Mouse (Mus musculus): ENCODE measurements around the gene Hoxc9. TPM values are rescaled to one million over a fixed set of nuclear protein-coding genes. Genes with fewer than 3 reads are reported as not detected.

The Hoxc9 gene
- total RNA-seq, 1 experiment from 2014 or later = not detected

- no peak for ATAC-seq (ENCODE audit: extremely low read depth, insufficient number of reproducible peaks, low FRiP score, poor library complexity, severe bottlenecking)
Observed at GRCm38 (mm10) chr15:102972254-102972653, 4.0 kb upstream of the Hoxc9 start.

- no peak for ATAC-seq (ENCODE audit: extremely low read depth, insufficient number of reproducible peaks, low FRiP score, poor library complexity, severe bottlenecking)
Observed at GRCm38 (mm10) chr15:102972753-102973152, 3.5 kb upstream of the Hoxc9 start.

- no peak for ATAC-seq (ENCODE audit: extremely low read depth, insufficient number of reproducible peaks, low FRiP score, poor library complexity, severe bottlenecking)
Observed at GRCm38 (mm10) chr15:102975034-102975433, 1.2 kb upstream of the Hoxc9 start.

GRCm38 (mm10) chr15:102975688-102976111 is 539 bp upstream of the Hoxc9 start:
- no peak for ATAC-seq (ENCODE audit: extremely low read depth, insufficient number of reproducible peaks, low FRiP score, poor library complexity, severe bottlenecking)

- ATAC-seq (ENCODE audit: extremely low read depth, insufficient number of reproducible peaks, low FRiP score, poor library complexity, severe bottlenecking) = no peak
Observed at GRCm38 (mm10) chr15:102976631-102977422, 588 bp downstream of the Hoxc9 start.

- ATAC-seq (ENCODE audit: extremely low read depth, insufficient number of reproducible peaks, low FRiP score, poor library complexity, severe bottlenecking) = no peak
Observed at GRCm38 (mm10) chr15:102977423-102977974, 1.3 kb downstream of the Hoxc9 start.

- no peak for ATAC-seq (ENCODE audit: extremely low read depth, insufficient number of reproducible peaks, low FRiP score, poor library complexity, severe bottlenecking)
Observed at GRCm38 (mm10) chr15:102978615-102979515, 2.6 kb downstream of the Hoxc9 start.

- ATAC-seq (ENCODE audit: extremely low read depth, insufficient number of reproducible peaks, low FRiP score, poor library complexity, severe bottlenecking) = no peak
Observed at GRCm38 (mm10) chr15:102979936-102980335, 3.7 kb downstream of the Hoxc9 start.

GRCm38 (mm10) chr15:102980352-102980751 is 4.1 kb downstream of the Hoxc9 start:
- ATAC-seq (ENCODE audit: extremely low read depth, insufficient number of reproducible peaks, low FRiP score, poor library complexity, severe bottlenecking) = no peak

- no peak for ATAC-seq (ENCODE audit: extremely low read depth, insufficient number of reproducible peaks, low FRiP score, poor library complexity, severe bottlenecking)
Observed at GRCm38 (mm10) chr15:102980912-102981311, 4.7 kb downstream of the Hoxc9 start.

GRCm38 (mm10) chr15:102981379-102982288 is 5.4 kb downstream of the Hoxc9 start:
- no peak for ATAC-seq (ENCODE audit: extremely low read depth, insufficient number of reproducible peaks, low FRiP score, poor library complexity, severe bottlenecking)

- ATAC-seq (ENCODE audit: extremely low read depth, insufficient number of reproducible peaks, low FRiP score, poor library complexity, severe bottlenecking) = no peak
Observed at GRCm38 (mm10) chr15:102983716-102984115, 7.5 kb downstream of the Hoxc9 start.

- no peak for ATAC-seq (ENCODE audit: extremely low read depth, insufficient number of reproducible peaks, low FRiP score, poor library complexity, severe bottlenecking)
Observed at GRCm38 (mm10) chr15:102984521-102984920, 8.3 kb downstream of the Hoxc9 start.

- ATAC-seq (ENCODE audit: extremely low read depth, insufficient number of reproducible peaks, low FRiP score, poor library complexity, severe bottlenecking) = no peak
Observed at GRCm38 (mm10) chr15:102984925-102985324, 8.7 kb downstream of the Hoxc9 start.

- ATAC-seq (ENCODE audit: extremely low read depth, insufficient number of reproducible peaks, low FRiP score, poor library complexity, severe bottlenecking) = peak; percentile 55; the same call in 1 of the 2 replicates
Observed at GRCm38 (mm10) chr15:102987124-102987833, 11.0 kb downstream of the Hoxc9 start.

- no peak for ATAC-seq (ENCODE audit: extremely low read depth, insufficient number of reproducible peaks, low FRiP score, poor library complexity, severe bottlenecking)
Observed at GRCm38 (mm10) chr15:102988078-102988477, 11.8 kb downstream of the Hoxc9 start.

- no peak for ATAC-seq (ENCODE audit: extremely low read depth, insufficient number of reproducible peaks, low FRiP score, poor library complexity, severe bottlenecking)
Observed at GRCm38 (mm10) chr15:102990461-102991397, 14.5 kb downstream of the Hoxc9 start, which contains the start of gene Hoxc8. Hoxc8 (plus strand) TSS chr15:102990607.
